Mouse (Mus musculus): ENCODE data around the gene 3110082J24Rik. TPM values are rescaled to one million over a fixed set of nuclear protein-coding genes. Genes with fewer than 3 reads are reported as not detected.
A peak's percentile ranks its signal among the peaks of the same experiment; 100 is the strongest.

3110082J24Rik gene
- polyA plus RNA-seq, 1 experiment: not detected

DNA sequence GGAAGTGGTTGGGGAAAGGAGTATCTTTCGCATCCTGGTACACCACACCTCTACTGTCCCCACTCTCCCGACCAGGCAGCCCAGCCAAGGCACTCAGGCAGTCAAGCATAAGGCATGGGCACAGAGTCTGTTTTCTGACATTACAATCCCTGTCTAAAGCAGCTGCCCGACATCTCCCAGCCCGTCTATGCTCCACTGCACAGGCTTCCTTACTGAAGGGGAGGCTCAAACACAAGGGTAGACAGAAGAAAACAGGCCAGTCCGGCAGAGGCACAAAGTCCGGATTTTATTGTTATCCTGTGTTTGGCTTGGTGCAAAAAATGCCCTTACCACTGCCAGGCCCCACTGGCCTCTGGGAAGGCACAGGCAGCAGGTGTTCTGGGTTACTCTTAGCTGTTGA, 13.3 kb upstream of the 3110082J24Rik start:
- H3K27me3 ChIP-seq (ENCODE audit: control insufficient read depth, insufficient read depth, low read length): peaks cover 5% of the 10 kb centered on the region
- H3K4me1 ChIP-seq (ENCODE audit: control insufficient read depth, insufficient read depth, insufficient read length): peaks cover 6% of the 10 kb centered on the region
- peaks cover 42% of the 10 kb centered on the region for H3K36me3 ChIP-seq (ENCODE audit: control insufficient read depth, insufficient read depth, low read length)
- DNase-seq (ENCODE audit: low read depth in 1 of 2, low spot score in 2 of 2): no peak
- no peak overlapping the region for H3K4me3 ChIP-seq (ENCODE audit: extremely low read depth, insufficient read depth, insufficient read length)
- no peak overlapping the region for H3K27ac ChIP-seq (ENCODE audit: insufficient read depth, low read length)
- TF ChIP-seq CTCF (IDR thresholded peaks at IDR 0.05; ENCODE audit: extremely low read depth, insufficient read depth, insufficient read length, insufficient replicate concordance): no peak
- no peak for TF ChIP-seq POLR2A (IDR thresholded peaks at IDR 0.05; ENCODE audit: low read depth, low read length)
- WGBS: 92% methylated on average over 6 of the region's 6 CpGs

DNA sequence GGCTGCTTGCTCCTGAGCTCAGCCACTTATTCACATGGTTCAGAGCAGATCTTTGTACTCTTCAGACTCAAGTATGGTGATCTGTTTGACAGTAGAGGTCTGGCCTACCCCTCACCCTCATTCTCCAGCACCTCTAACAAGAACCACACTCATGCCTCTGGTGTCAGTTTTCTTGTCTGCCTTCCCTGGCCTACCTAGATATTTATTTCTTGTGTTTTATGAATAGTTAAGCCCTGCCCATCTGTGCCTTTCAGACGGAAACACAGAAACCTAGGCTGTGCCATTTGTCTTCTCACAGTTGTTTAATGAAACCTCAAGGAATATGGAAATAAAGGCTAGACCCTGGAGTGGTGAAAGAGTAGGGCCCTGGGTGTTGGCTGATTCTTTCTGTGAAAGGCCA, 12.1 kb upstream of the 3110082J24Rik start:
- H3K36me3 ChIP-seq (ENCODE audit: control insufficient read depth, insufficient read depth, low read length): peaks cover 36% of the 10 kb centered on the region
- no peak overlapping the region for H3K4me3 ChIP-seq (ENCODE audit: extremely low read depth, insufficient read depth, insufficient read length)
- TF ChIP-seq CTCF (IDR thresholded peaks at IDR 0.05; ENCODE audit: extremely low read depth, insufficient read depth, insufficient read length, insufficient replicate concordance) (no peak), POLR2A (IDR thresholded peaks at IDR 0.05; ENCODE audit: low read depth, low read length) (no peak)
- peaks cover 8% of the 10 kb centered on the region for H3K27me3 ChIP-seq (ENCODE audit: control insufficient read depth, insufficient read depth, low read length)
- H3K27ac ChIP-seq (ENCODE audit: insufficient read depth, low read length): no peak overlapping the region
- peaks cover 8% of the 10 kb centered on the region for H3K4me1 ChIP-seq (ENCODE audit: control insufficient read depth, insufficient read depth, insufficient read length)
- DNase-seq (ENCODE audit: low read depth in 1 of 2, low spot score in 2 of 2): no peak
- WGBS: 92% methylated on average over 1 of the region's 1 CpGs

GRCm38 (mm10) chr5:30115718-30116117, 9.8 kb upstream of the 3110082J24Rik start:
- 50% methylated on average over 10 of the region's 10 CpGs for WGBS
- peaks cover 8% of the 10 kb centered on the region for H3K27me3 ChIP-seq (ENCODE audit: control insufficient read depth, insufficient read depth, low read length)
- H3K27ac ChIP-seq (ENCODE audit: insufficient read depth, low read length): no peak overlapping the region

DNA sequence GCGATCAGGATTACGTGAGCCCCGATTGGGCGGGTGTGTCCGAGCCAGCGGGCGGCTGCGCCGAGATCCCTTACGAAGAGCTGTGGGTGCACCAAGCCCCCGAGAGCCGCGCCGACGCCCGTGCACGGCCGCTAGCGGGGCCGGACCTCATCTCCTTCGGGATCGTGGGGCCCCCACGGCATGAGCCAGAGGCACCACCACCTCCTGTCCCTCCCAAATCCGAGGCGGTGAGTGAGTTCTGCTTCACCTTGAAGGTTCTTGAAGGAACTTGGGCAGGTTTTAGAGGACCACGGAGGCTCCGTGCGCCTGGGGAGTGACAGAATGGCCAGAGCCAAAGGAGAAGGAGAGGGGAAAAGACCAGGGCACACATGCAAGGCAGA, 8.9 kb upstream of the 3110082J24Rik start:
- Histone ChIP-seq H3K36me3 (ENCODE audit: control insufficient read depth, insufficient read depth, low read length) (peaks cover 9% of the 10 kb centered on the region), H3K4me3 (ENCODE audit: extremely low read depth, insufficient read depth, insufficient read length) (peak overlapping the region; percentile 43; the same call in 1 of the 2 replicates), H3K27ac (ENCODE audit: insufficient read depth, low read length) (no peak overlapping the region), H3K4me1 (ENCODE audit: control insufficient read depth, insufficient read depth, insufficient read length) (peaks cover 8% of the 10 kb centered on the region), H3K27me3 (ENCODE audit: control insufficient read depth, insufficient read depth, low read length) (peaks cover 8% of the 10 kb centered on the region)
- DNase-seq (ENCODE audit: low read depth in 1 of 2, low spot score in 2 of 2): no peak
- 5% methylated on average over 28 of the region's 28 CpGs for WGBS
- TF ChIP-seq POLR2A (IDR thresholded peaks at IDR 0.05; ENCODE audit: low read depth, low read length) (no peak), CTCF (IDR thresholded peaks at IDR 0.05; ENCODE audit: extremely low read depth, insufficient read depth, insufficient read length, insufficient replicate concordance) (no peak)

More at GRCm38 (mm10) chr5:30115718-30116117, 9.8 kb upstream of the 3110082J24Rik start:
- peaks cover 8% of the 10 kb centered on the region for H3K4me1 ChIP-seq (ENCODE audit: control insufficient read depth, insufficient read depth, insufficient read length)
- H3K36me3 ChIP-seq (ENCODE audit: control insufficient read depth, insufficient read depth, low read length): peaks cover 16% of the 10 kb centered on the region
- H3K4me3 ChIP-seq (ENCODE audit: extremely low read depth, insufficient read depth, insufficient read length): no peak overlapping the region
- TF ChIP-seq CTCF (IDR thresholded peaks at IDR 0.05; ENCODE audit: extremely low read depth, insufficient read depth, insufficient read length, insufficient replicate concordance) (no peak), POLR2A (IDR thresholded peaks at IDR 0.05; ENCODE audit: low read depth, low read length) (no peak)
- DNase-seq (ENCODE audit: low read depth in 1 of 2, low spot score in 2 of 2): no peak

- peak; percentile 23 to 34 for DNase-seq (ENCODE audit: low read depth in 1 of 2, low spot score in 2 of 2)
- peaks cover 8% of the 10 kb centered on the region for H3K27me3 ChIP-seq (ENCODE audit: control insufficient read depth, insufficient read depth, low read length)
- 3% methylated on average over 101 of the region's 103 CpGs for whole genome bisulfite sequencing
These were observed 8.2 kb upstream of the 3110082J24Rik start for GRCm38 (mm10) chr5:30113881-30114760.

GRCm38 (mm10) chr5:30112533-30113068, 6.7 kb upstream of the 3110082J24Rik start:
- peaks cover 8% of the 10 kb centered on the region for H3K4me1 ChIP-seq (ENCODE audit: control insufficient read depth, insufficient read depth, insufficient read length)
- no peak for TF ChIP-seq POLR2A (IDR thresholded peaks at IDR 0.05; ENCODE audit: low read depth, low read length)
- no peak for TF ChIP-seq CTCF (IDR thresholded peaks at IDR 0.05; ENCODE audit: extremely low read depth, insufficient read depth, insufficient read length, insufficient replicate concordance)
- peaks cover 8% of the 10 kb centered on the region for H3K27me3 ChIP-seq (ENCODE audit: control insufficient read depth, insufficient read depth, low read length)
- H3K36me3 ChIP-seq (ENCODE audit: control insufficient read depth, insufficient read depth, low read length): no peaks in the 10 kb centered on the region; the same call in 1 of the 2 replicates
- no peak for DNase-seq (ENCODE audit: low read depth in 1 of 2, low spot score in 2 of 2)
- H3K4me3 ChIP-seq (ENCODE audit: extremely low read depth, insufficient read depth, insufficient read length): no peak overlapping the region
- 93% methylated on average over 3 of the region's 3 CpGs for WGBS
- no peak overlapping the region for H3K27ac ChIP-seq (ENCODE audit: insufficient read depth, low read length)

More at GRCm38 (mm10) chr5:30113881-30114760, 8.2 kb upstream of the 3110082J24Rik start:
- TF ChIP-seq CTCF (IDR thresholded peaks at IDR 0.05; ENCODE audit: extremely low read depth, insufficient read depth, insufficient read length, insufficient replicate concordance): peak; percentile 33; the same call in 1 of the 2 replicates
- no peak for TF ChIP-seq POLR2A (IDR thresholded peaks at IDR 0.05; ENCODE audit: low read depth, low read length)
- Histone ChIP-seq H3K27ac (ENCODE audit: insufficient read depth, low read length) (no peak overlapping the region), H3K36me3 (ENCODE audit: control insufficient read depth, insufficient read depth, low read length) (peaks cover 4% of the 10 kb centered on the region), H3K4me1 (ENCODE audit: control insufficient read depth, insufficient read depth, insufficient read length) (peaks cover 8% of the 10 kb centered on the region), H3K4me3 (ENCODE audit: extremely low read depth, insufficient read depth, insufficient read length) (peak overlapping the region; percentile 43; the same call in 1 of the 2 replicates)

Data from spleen, adult 2 months (tissue).